Mouse (Mus musculus) liver, embryonic 14.5 days (tissue): ENCODE results near the gene Il5ra.

ENCODE experiments used
- CTCF ChIP-seq: IDR thresholded peaks from 2 replicates; pipeline ENCODE4 v1.5.1; 2016; ENCODE audit warnings: antibody characterized with exemption, low read depth, control low read depth
- EP300 ChIP-seq: IDR thresholded peaks from 2 replicates; pipeline ENCODE4 v1.6.1; 2016; ENCODE audit warnings: antibody characterized with exemption, low read depth

GRCm38 (mm10) chr6:106787138-106787537 lies 38.3 kb upstream of the Il5ra start:
- TF ChIP-seq CTCF (no peak), EP300 (no peak)
